Mouse (Mus musculus) Muller cell, postnatal 12 days (primary cell): ENCODE measurements around the gene Tbc1d10b.

Experiments
- DNase-seq: peaks from one replicate; pipeline ENCODE4 v3.0.0-alpha.2; 2015; ENCODE audit errors: inconsistent ontology term

Gene Tbc1d10b

GRCm38 (mm10) chr7:127162546-127162945 is 45.7 kb downstream of the Tbc1d10b start:
- no peak for DNase-seq

- peak; percentile 19 for DNase-seq
Observed at GRCm38 (mm10) chr7:127157548-127157947, 50.7 kb downstream of the Tbc1d10b start.

GRCm38 (mm10) chr7:127153477-127153876 is 54.8 kb downstream of the Tbc1d10b start:
- no peak for DNase-seq

- DNase-seq: no peak
Observed at GRCm38 (mm10) chr7:127152464-127152863, 55.8 kb downstream of the Tbc1d10b start.

- DNase-seq: no peak
Observed at GRCm38 (mm10) chr7:127147901-127148300, 60.4 kb downstream of the Tbc1d10b start.
